Mouse (Mus musculus): ENCODE results near the gene Lyve1.

- TF ChIP-seq CTCF (IDR thresholded peaks at IDR 0.05; ENCODE audit: low read depth, low read length) (no peak), TAL1 (conservative IDR thresholded peaks at IDR 0.05; ENCODE audit: low read depth, low read length) (no peak), GATA1 (IDR thresholded peaks at IDR 0.05; ENCODE audit: borderline replicate concordance, low read length) (no peak), POLR2AphosphoS5 (IDR thresholded peaks at IDR 0.05; ENCODE audit: insufficient replicate concordance, low read depth, low read length) (no peak), GATA2 (IDR thresholded peaks at IDR 0.05; ENCODE audit: borderline replicate concordance, low read depth, low read length) (no peak)
These were observed 41.0 kb downstream of the Lyve1 start for GRCm38 (mm10) chr7:110822055-110822454.
